Mouse (Mus musculus) olfactory bulb, adult 2 months (tissue): ENCODE data around the gene Abca12.

Source experiments
- CTCF ChIP-seq: fragments of 200-500 bp; IDR thresholded peaks from 2 replicates; pipeline ENCODE4 v1.5.1; 2012; ENCODE audit warnings: low read depth, mild to moderate bottlenecking, low read length, moderate library complexity; ENCODE audit not compliant: insufficient read depth
- POLR2A ChIP-seq: fragments of 200-500 bp; IDR thresholded peaks from 2 replicates; pipeline ENCODE4 v1.6.1; 2012; ENCODE audit warnings: mild to moderate bottlenecking, low read depth, low read length, moderate library complexity; ENCODE audit not compliant: insufficient read depth

DNA sequence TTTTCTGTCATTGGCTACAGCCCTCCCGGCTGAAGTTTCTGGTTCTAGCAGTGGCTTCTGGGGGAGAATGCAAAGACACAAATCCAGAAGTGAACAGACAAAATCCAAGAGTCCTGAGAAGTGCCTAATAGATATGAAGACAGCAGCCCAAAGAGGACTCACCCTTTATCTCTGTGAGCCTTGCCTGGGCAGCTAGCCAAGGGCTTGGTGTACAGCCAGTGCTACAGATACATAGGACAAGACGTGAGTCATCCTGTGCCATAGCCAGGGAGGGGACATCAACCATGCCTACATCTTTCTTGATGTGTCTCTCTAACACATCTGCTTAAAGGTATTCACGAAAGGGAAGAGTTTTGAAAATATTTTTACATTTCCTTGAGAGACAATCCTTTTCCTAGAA is 43.3 kb upstream of the Abca12 start:
- no peak for TF ChIP-seq CTCF
- no peak for TF ChIP-seq POLR2A
